ENCODE assay signal across 8 mouse cellular contexts in genomic region chr7:4920976-4921823, GRCm38 (mm10). TPM values are rescaled to one million over a fixed set of nuclear protein-coding genes. Genes with fewer than 3 reads are reported as not detected.
A peak's percentile ranks its signal among the peaks of the same experiment; 100 is the strongest.
DNase-seq lines count a peak whose midpoint lies in the region; ATAC-seq lines count a peak whose summit lies in the region.

No protein-coding gene starts in this region.

- H3K4me1 ChIP-seq in forebrain, embryonic 10.5 days: peaks cover 75% of the 10 kb centered on the region
- H3K4me1 ChIP-seq in intestine, embryonic 14.5 days (replicated peaks; ENCODE audit: control insufficient read depth, insufficient read depth, low read length): peaks cover 47% of the 10 kb centered on the region

- H3K4me3 ChIP-seq in forebrain, embryonic 10.5 days: peak overlapping the region; percentile 53; the same call in 1 of the 2 replicates
- no peak overlapping the region for H3K4me3 ChIP-seq in intestine, embryonic 14.5 days (ENCODE audit: low read depth, low read length)

- peak overlapping the region; percentile 92 for H3K27ac ChIP-seq in forebrain, embryonic 10.5 days
- H3K27ac ChIP-seq in intestine, embryonic 14.5 days (ENCODE audit: low read depth): peak overlapping the region; percentile 51; the same call in 1 of the 2 replicates

- no peak overlapping the region for H3K9ac ChIP-seq in intestine, embryonic 14.5 days (ENCODE audit: low read length)

- ATAC-seq in intestine, embryonic 14.5 days (replicated peaks; ENCODE audit: low FRiP score, low TSS enrichment, low read depth): no peak
- ATAC-seq in erythroid progenitor cell, adult 5-6 weeks (replicated peaks; ENCODE audit: low FRiP score, poor library complexity, severe bottlenecking): no peak

- H3K36me3 ChIP-seq in forebrain, embryonic 10.5 days (replicated peaks): peaks cover 47% of the 10 kb centered on the region
- H3K36me3 ChIP-seq in intestine, embryonic 14.5 days (ENCODE audit: control insufficient read depth, insufficient read depth, low read length): peaks cover 37% of the 10 kb centered on the region

- peak; percentile 54 for DNase-seq in kidney, postnatal 10 days
- no peak for DNase-seq in kidney, adult 8-10 months
- DNase-seq in forebrain, embryonic 10.5 days (ENCODE audit: extremely low spot score, low spot score): no peak
- DNase-seq in intestine, embryonic 14.5 days (ENCODE audit: low spot score): no peak
- DNase-seq in naive thymus-derived CD4-positive, alpha-beta T cell, adult 2 months (ENCODE audit: low read depth): peak; percentile 5
- DNase-seq in spleen, postnatal 14 days (ENCODE audit: low spot score in 2 of 2): no peak
- DNase-seq in embryo, embryonic 11 days: no peak

- no peaks in the 10 kb centered on the region for H3K27me3 ChIP-seq in forebrain, embryonic 10.5 days (ENCODE audit: poor library complexity, severe bottlenecking)
- no peaks in the 10 kb centered on the region for H3K27me3 ChIP-seq in intestine, embryonic 14.5 days (replicated peaks; ENCODE audit: control insufficient read depth, insufficient read depth, low read length)

- H3K9me3 ChIP-seq in forebrain, embryonic 10.5 days: peaks cover 4% of the 10 kb centered on the region; the same call in 1 of the 2 replicates
- H3K9me3 ChIP-seq in intestine, embryonic 14.5 days (ENCODE audit: control insufficient read depth, low read length): no peaks in the 10 kb centered on the region

- H3K4me2 ChIP-seq in intestine, embryonic 14.5 days (ENCODE audit: low read length): no peak overlapping the region

- WGBS in forebrain, embryonic 10.5 days: 68% methylated on average over 23 of the region's 23 CpGs
- 55% methylated on average over 23 of the region's 23 CpGs for WGBS in intestine, embryonic 14.5 days

RNA-seq across cellular contexts. Expression of gene Nat14, which starts 0.6 kb away (rescaled TPM):
- polyA plus RNA-seq in forebrain, embryonic 10.5 days (2016; fragmentation: Nextera tagmentation; extraction: Ambion mirVana): 8.1 and 8.3 TPM in 2 replicates
- polyA plus RNA-seq in intestine, embryonic 14.5 days (2014; fragmentation: Nextera tagmentation; extraction: Ambion mirVana): 3.1 and 3.3 TPM in 2 replicates
- total RNA-seq in erythroid progenitor cell, adult 5-6 weeks (2015; ENCODE audit: low replicate concordance): 2.9 TPM in 1 of 2 replicates, not detected in the other
- 0.64 and 4.4 TPM in 2 replicates for total RNA-seq in erythroid progenitor cell, adult 5-6 weeks (2017; ENCODE audit: low replicate concordance)

RNA-seq across cellular contexts. Expression of gene Ssc5d, which starts 4.4 kb away (rescaled TPM):
- polyA plus RNA-seq in forebrain, embryonic 10.5 days (2016; fragmentation: Nextera tagmentation; extraction: Ambion mirVana): 1.2 and 1.3 TPM in 2 replicates
- polyA plus RNA-seq in intestine, embryonic 14.5 days (2014; fragmentation: Nextera tagmentation; extraction: Ambion mirVana): 3.7 and 4.0 TPM in 2 replicates
- total RNA-seq in erythroid progenitor cell, adult 5-6 weeks (2015; ENCODE audit: low replicate concordance): not detected in 2 replicates
- total RNA-seq in erythroid progenitor cell, adult 5-6 weeks (2017; ENCODE audit: low replicate concordance): not detected in 2 replicates

RNA-seq across cellular contexts. Expression of gene Zfp628, which starts 6.2 kb away (rescaled TPM):
- polyA plus RNA-seq in forebrain, embryonic 10.5 days (2016; fragmentation: Nextera tagmentation; extraction: Ambion mirVana): 4.1 and 4.2 TPM in 2 replicates
- polyA plus RNA-seq in intestine, embryonic 14.5 days (2014; fragmentation: Nextera tagmentation; extraction: Ambion mirVana): 3.3 and 4.0 TPM in 2 replicates
- total RNA-seq in erythroid progenitor cell, adult 5-6 weeks (2015; ENCODE audit: low replicate concordance): 7.1 and 8.6 TPM in 2 replicates
- 4.6 and 11.6 TPM in 2 replicates for total RNA-seq in erythroid progenitor cell, adult 5-6 weeks (2017; ENCODE audit: low replicate concordance)

RNA-seq across cellular contexts. Expression of gene Gm36210, which starts 14.9 kb away (rescaled TPM):
- 0.12 and 0.22 TPM in 2 replicates for polyA plus RNA-seq in forebrain, embryonic 10.5 days (2016; fragmentation: Nextera tagmentation; extraction: Ambion mirVana)
- polyA plus RNA-seq in intestine, embryonic 14.5 days (2014; fragmentation: Nextera tagmentation; extraction: Ambion mirVana): not detected in 2 replicates
- not detected in 2 replicates for total RNA-seq in erythroid progenitor cell, adult 5-6 weeks (2015; ENCODE audit: low replicate concordance)
- not detected in 2 replicates for total RNA-seq in erythroid progenitor cell, adult 5-6 weeks (2017; ENCODE audit: low replicate concordance)

RNA-seq across cellular contexts. Expression of gene Sbk2, which starts 43.0 kb away (rescaled TPM):
- 0.11 TPM in 1 of 2 replicates, not detected in the other for polyA plus RNA-seq in forebrain, embryonic 10.5 days (2016; fragmentation: Nextera tagmentation; extraction: Ambion mirVana)
- polyA plus RNA-seq in intestine, embryonic 14.5 days (2014; fragmentation: Nextera tagmentation; extraction: Ambion mirVana): 0.23 and 0.26 TPM in 2 replicates
- not detected in 2 replicates for total RNA-seq in erythroid progenitor cell, adult 5-6 weeks (2015; ENCODE audit: low replicate concordance)
- total RNA-seq in erythroid progenitor cell, adult 5-6 weeks (2017; ENCODE audit: low replicate concordance): not detected in 2 replicates

Comparison
In these comparisons a context has a peak if more than half of its experiments do, and no peak if none do; other contexts are left out.
1. DNase-seq: peak in kidney, postnatal 10 days (single experiment) and naive thymus-derived CD4-positive, alpha-beta T cell, adult 2 months (single experiment); none in kidney, adult 8-10 months (0 of 2), forebrain, embryonic 10.5 days (single experiment), intestine, embryonic 14.5 days (single experiment), spleen, postnatal 14 days (0 of 2) and embryo, embryonic 11 days (single experiment).